Mouse (Mus musculus): ENCODE results near the gene Myh4.
A peak's percentile ranks its signal among the peaks of the same experiment; 100 is the strongest.

Myh4 gene

DNA sequence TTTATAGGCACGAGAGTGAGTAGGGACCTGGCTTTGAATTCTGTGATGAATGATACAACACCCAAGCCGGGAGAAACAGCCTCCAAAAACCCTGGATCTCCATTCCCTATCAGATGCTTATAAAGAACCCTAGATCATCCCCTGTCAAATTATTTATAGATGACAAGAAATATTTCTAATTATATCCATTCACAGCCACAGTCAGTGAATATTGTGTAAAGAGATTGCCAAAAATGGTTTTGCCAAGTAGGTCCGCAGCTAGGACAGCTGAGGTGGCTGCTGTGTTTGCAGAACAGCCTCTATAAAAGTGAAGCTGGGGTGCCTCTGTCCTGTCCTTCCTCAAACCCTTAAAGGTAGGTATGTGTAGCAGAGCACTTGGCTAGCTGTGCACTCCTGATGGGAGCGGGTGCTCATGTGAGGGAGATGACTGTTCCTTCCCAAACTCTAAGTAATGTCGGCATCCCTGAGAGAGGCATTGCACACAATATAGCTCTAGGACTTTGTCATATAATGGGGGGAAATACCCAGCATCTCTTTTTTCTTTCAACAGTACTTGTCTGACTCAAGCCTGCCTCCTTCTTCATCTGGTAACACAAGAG, at the start of gene Myh4:
Gene Myh4 (plus strand): TSS at position 549 of the 599 bp plus-strand sequence.
- no peak for DNase-seq (ENCODE audit: low read depth, low spot score)

GRCm38 (mm10) chr11:67190316-67190715, 47.5 kb upstream of the Myh4 start:
- DNase-seq (ENCODE audit: low read depth, low spot score) = no peak

DNA sequence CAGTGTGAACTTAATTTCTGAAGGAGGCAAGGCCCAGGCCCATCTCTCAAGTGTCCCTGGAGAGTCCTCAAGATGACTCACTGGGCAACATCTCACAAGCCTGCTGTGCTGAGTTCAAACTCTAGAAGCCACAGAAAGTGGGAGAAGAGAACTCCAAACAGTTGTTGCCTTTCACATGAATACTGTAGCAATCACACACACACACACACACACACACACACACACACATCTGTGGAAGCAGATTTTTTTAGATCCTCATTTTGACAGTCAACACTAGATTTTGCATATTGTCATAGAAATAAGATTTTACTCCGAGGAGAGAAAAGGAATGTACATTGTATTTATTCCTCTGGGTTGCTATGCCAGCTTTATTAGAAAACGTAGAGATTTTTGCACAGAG, 47.0 kb upstream of the Myh4 start:
- no peak for DNase-seq (ENCODE audit: low read depth, low spot score)

GRCm38 (mm10) chr11:67191496-67191895, 46.3 kb upstream of the Myh4 start:
- DNase-seq (ENCODE audit: low read depth, low spot score) = peak; percentile 20

- no peak for DNase-seq (ENCODE audit: low read depth, low spot score)
Measured at GRCm38 (mm10) chr11:67199321-67199720, 38.5 kb upstream of the Myh4 start.

DNA sequence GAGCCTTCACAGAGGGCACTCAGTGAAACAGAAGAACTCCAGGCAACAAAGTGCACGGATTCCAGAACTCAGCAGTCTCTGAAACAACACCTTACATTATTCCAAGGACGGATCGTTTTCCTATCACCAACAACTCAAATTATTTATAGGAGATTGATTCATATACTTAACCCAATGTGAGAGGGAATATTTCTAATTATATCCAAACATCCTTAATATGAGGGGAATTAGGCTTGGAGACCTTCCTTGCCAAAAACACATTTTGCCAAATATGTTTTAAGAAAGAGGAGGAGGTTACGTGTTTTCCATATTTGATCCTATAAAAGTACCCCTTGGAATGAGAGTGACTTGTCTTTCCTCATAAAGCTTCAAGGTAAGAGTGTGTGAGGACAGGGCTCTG, 38.1 kb upstream of the Myh4 start, which contains the start of gene Myh1:
Gene Myh1 (plus strand): TSS at position 301 of the 400 bp plus-strand sequence.
- DNase-seq (ENCODE audit: low read depth, low spot score) = no peak

- no peak for DNase-seq (ENCODE audit: low read depth, low spot score)
Measured at GRCm38 (mm10) chr11:67204766-67205165, 33.1 kb upstream of the Myh4 start.

DNA sequence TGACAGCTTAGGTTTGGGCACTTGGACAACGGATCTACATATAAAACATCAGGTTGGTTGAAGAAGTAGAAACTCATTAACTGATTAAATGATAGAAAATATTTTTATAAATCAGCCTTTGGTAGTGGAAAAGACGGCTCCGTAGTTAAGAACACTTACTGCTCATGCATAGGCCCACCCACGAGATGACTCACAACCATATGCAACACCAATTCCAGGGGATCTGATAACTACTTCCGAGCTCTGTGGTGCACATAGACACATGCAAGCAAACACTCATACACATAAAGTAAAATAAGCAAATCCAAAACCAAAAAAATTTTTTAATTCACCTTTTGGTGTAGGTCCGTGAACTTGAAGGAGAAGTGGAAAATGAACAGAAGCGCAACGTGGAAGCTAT, 16.0 kb upstream of the Myh4 start:
- DNase-seq (ENCODE audit: low read depth, low spot score) = no peak

DNA sequence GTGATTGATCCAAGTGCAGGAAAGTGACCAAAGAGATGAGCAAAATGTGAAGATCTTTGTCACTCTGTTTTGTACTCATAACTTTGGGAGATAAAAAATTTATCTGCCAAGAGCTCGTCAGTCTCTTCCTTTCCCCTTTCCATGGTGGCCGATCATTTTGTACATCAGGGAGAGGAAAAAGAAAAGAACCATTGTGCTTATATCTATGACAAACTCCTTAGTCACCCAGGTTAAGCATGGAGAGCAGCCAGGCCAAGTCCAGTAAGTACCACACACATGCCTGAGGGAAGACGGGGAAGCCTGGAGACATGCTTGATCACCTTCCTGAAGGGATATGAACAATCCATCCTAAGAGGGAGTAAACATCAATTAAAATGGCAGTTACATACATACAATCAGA, 13.4 kb upstream of the Myh4 start:
- DNase-seq (ENCODE audit: low read depth, low spot score) = no peak

GRCm38 (mm10) chr11:67228731-67229130, 9.1 kb upstream of the Myh4 start:
- no peak for DNase-seq (ENCODE audit: low read depth, low spot score)

- no peak for DNase-seq (ENCODE audit: low read depth, low spot score)
Measured at GRCm38 (mm10) chr11:67229166-67229565, 8.7 kb upstream of the Myh4 start.

GRCm38 (mm10) chr11:67229946-67230345, 7.9 kb upstream of the Myh4 start:
- no peak for DNase-seq (ENCODE audit: low read depth, low spot score)

- DNase-seq (ENCODE audit: low read depth, low spot score) = peak; percentile 71
Measured at GRCm38 (mm10) chr11:67235639-67236358, 2.0 kb upstream of the Myh4 start.

DNA sequence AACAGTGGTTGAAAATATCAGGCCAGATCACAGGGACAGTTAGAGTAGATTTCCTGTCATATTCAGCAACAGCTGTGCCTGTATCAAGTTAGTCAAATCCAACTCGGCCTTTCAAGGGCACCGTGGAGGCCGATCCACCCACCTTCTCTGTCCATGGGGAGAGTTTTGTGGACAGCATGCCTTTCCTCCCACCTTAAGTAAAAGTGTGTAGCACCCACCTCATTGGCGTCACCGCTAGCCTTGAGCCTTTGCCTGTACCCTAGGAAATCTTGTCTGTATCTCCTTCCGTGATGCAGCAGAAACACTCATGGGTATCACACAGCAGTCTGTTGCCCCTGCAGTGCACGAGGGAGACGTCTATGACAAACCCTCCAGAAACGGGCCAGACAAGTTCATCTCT, 1.0 kb upstream of the Myh4 start:
- DNase-seq (ENCODE audit: low read depth, low spot score) = no peak

DNA sequence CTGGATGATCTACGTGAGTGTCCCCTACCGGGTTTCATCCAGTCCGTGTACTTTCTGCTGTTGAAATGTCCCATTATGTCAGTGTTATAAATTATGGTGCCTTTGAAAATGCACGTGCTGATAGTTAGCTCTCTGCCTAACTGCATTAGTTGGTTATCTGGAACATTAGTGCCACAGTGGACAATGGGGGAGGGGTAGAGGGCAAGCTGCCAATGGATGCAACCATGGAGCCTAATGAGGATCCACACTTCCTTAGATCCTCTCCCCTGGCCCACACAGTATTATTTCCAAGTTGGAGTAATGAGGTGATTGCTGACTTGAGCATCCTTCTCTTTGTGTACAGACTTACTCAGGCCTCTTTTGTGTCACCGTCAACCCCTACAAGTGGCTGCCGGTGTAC, 3.2 kb downstream of the Myh4 start:
- DNase-seq (ENCODE audit: low read depth, low spot score) = no peak

DNA sequence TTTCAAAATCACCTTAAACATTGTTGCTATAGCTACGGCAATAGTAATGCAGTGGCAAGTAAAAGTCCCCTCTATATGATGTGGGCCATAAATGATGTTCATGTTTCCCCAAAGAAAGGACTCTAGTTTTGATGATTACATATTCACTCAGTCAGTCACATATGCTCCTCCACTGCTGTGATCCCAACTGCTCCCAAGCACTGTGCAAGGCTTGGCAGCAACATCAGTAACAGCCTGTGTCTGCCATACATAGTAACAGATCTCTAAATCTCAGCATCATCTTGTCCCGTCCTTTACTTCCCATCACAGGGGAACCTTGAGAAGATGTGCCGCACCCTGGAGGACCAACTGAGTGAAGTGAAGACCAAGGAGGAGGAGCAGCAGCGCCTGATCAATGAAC, 15.9 kb downstream of the Myh4 start:
- DNase-seq (ENCODE audit: low read depth, low spot score) = no peak

GRCm38 (mm10) chr11:67257048-67257447, 19.2 kb downstream of the Myh4 start:
- DNase-seq (ENCODE audit: low read depth, low spot score) = no peak

GRCm38 (mm10) chr11:67260956-67261355, 23.1 kb downstream of the Myh4 start:
- DNase-seq (ENCODE audit: low read depth, low spot score) = no peak

GRCm38 (mm10) chr11:67276601-67277174, 38.9 kb downstream of the Myh4 start, which contains the start of gene Myh8:
TSS of gene Myh8 (plus strand) at chr11:67277124.
- no peak for DNase-seq (ENCODE audit: low read depth, low spot score)

GRCm38 (mm10) chr11:67293440-67293839, 55.6 kb downstream of the Myh4 start:
- no peak for DNase-seq (ENCODE audit: low read depth, low spot score)

Data from ES-CJ7 (cell line).